Mouse (Mus musculus) effector memory CD4-positive, alpha-beta T cell, adult 5 months (primary cell): ENCODE results near the gene Slc38a3. TPM values are rescaled to one million over a fixed set of nuclear protein-coding genes. Genes with fewer than 3 reads are reported as not detected.

Source experiments
- polyA plus RNA-seq: library from polyadenylated mRNA; unstranded; fragments of 100-300 nt; shearing (Covaris generic); gene quantifications from one replicate; pipeline ENCODE4 v1.2.1, GENCODE M21; 2017

Slc38a3 gene
- polyA plus RNA-seq, result 1.6 TPM

DNA sequence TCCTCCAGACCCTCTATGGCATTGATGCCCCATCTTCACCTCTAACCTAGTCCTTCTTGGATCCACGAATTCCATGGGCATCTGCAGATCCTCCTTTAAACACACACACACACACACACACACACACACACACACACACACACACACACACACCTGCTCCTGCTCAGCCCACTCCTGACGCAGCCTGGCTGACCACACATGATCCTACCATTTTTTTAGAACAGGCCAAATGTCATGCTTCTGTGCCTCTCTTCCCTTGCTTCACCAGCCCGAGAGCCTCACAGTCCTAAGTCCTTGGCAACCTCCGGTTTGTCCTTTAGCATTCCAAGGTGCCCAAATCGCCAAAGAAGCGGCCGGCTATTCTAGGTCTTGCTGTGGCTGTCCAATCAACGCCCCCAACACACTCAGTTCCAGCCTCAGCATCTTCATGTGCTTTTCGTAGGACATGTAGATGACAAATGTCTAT lies at the start of gene Slc38a3:
Gene Slc38a3, minus strand, starts transcription at position 51 of the 466 bp plus-strand sequence.

DNA sequence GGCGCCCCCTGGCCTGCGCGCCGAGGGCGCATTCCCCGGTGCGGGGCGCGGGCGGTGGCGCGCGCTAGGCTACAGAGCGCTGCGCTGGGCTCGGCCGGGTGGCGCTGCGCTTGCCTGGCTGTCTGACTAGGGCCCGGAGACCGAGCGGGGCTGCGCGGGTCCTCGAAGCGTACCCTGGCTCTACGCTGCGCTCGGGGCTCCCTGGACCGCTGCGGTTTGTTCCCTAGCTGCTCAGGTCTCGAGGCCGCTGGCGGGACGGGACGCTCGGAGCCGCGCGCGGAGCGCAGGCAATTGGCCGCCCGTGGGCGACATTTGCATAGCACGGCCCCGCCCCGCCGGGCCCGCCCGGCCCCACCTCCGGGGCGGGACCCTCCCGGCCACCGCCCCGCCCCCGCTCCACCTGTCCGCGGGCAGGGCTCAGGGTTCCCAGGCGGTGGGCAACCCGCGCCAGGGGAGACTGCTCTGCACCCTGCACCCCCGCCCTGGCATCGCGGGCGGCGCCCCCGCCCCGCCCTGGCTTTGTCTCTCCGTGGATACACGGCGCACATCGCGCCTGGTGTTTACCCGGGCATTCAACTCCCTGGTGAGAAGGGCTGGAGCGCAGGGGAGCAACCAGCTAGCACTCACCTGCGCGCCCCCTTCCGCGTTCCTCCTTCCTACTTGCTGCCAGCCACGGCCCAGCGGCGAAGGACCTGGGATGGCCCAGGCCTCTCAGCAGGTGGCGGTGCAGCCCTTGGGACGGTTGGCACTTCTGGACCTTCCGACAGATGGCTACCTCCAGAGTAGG lies 40.6 kb upstream of the Slc38a3 start, which contains the start of gene Sema3f:
Gene Sema3f, minus strand, starts transcription at position 779 of the 787 bp plus-strand sequence.

DNA sequence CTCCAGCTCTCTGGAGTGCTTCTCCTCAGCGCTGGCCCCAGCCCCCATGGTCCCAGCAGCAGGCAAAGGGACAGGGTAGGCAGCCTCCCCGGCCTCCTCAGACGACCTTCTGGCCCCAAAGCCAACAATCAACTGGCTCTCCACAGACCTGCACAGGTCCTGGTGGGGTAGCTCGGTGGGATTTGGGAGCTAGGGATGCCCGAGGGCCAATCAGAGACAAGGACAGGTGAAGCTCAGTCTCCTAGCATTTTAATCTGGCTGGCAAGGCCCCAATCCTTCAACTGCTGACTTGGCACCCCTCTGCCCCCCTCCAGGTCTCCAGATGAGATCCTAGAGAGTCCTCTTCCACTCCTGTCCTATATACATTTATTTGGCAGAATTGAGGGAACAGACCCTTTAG lies 10.2 kb upstream of the Slc38a3 start, which contains the start of gene Gnat1:
Gene Gnat1, minus strand, starts transcription at position 212 of the 400 bp plus-strand sequence.

DNA sequence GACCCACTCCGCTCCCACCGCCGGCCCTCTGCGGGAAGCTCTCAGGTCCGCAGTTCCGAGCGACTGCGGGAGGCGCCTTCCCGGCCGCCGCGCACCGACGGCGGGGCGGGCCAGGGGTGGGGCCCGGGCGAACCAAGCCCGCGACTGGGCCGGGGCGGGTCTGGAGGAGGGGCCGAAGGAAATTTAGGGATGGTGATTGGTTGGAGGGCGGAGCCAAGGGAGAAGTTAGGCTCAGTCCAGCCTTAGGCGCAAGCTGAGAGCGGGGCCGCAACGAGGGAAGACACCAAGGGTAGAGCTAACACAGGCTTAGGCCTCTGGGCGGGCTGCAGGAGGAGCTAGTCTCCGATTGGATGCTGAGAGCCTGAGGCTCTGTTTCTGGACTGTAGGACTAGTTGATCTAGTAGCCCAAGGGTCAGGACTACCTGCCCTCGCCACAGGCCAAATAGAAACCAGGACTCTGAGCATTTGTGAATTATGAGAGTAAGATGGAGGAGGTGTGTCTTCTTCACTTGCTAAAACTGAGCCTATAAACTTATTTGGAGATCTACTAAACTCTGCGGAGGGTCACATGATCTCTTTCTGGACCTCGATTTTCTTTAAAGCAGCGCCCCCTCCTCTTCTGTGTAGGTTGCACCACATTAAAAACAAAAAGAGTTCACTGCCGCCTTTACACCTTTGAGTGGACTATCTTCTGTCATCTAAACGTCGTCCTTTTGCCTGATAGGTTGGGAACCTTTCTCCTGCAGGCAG lies 33.9 kb downstream of the Slc38a3 start, which contains the start of gene Gnai2:
Gene Gnai2, minus strand, starts transcription at position 89 of the 750 bp plus-strand sequence.

DNA sequence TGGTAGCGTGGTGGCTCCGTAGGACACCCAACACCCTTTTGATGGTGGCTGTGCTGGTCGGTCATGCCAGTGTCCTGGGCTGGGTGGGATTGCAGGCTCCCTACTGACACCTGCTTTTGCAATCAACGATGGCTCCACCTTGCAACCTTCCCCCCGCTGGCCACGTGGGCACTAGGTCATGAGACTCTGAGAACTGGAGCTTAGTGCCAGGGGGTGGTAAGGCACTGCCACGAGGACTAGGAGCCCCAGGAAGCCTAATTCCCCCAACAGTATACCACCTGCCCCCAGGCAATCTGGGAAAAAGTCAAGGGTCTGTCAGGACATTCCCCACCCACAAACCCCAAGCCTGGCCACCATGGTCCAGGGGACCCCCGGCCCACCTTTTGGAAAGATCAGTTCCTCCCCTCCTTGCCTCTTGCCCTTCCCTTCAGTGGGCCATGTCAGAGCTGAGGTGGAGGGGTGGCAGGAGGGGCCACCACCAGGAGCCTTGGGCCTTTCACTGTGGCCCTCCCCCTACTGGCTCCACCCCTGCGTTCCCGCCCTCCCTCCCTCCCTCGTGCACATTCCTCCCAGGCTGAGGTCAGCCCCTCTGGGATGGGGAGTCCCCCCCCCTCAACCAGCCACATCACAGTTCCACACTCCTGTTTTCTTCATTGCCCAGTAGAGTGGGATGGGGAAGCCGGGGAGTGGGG lies 60.4 kb downstream of the Slc38a3 start, which contains the start of gene Sema3b:
Gene Sema3b, minus strand, starts transcription at position 489 of the 692 bp plus-strand sequence.

Other genes starting within 250 kb of the Slc38a3 start
- 55.2 TPM for gene Tmem115, start 135.6 kb downstream of the Slc38a3 start, polyA plus RNA-seq
- gene Cyb561d2, start 127.3 kb downstream of the Slc38a3 start, polyA plus RNA-seq, result 27.9 TPM
- gene Nprl2, start 127.3 kb downstream of the Slc38a3 start, polyA plus RNA-seq, result 47.6 TPM
- gene Zmynd10, start 122.2 kb downstream of the Slc38a3 start, polyA plus RNA-seq, result 3.1 TPM
- gene Rassf1, start 118.0 kb downstream of the Slc38a3 start, polyA plus RNA-seq, result 165 TPM
- 39.7 TPM for gene Tusc2, start 106.3 kb downstream of the Slc38a3 start, polyA plus RNA-seq
- 3.9 TPM for gene Hyal2, start 101.6 kb downstream of the Slc38a3 start, polyA plus RNA-seq
- gene Hyal1, start 92.6 kb downstream of the Slc38a3 start, polyA plus RNA-seq, result 1.8 TPM
- gene Naa80, start 90.6 kb downstream of the Slc38a3 start, polyA plus RNA-seq, result 11.1 TPM
- gene Hyal3, start 88.7 kb downstream of the Slc38a3 start, polyA plus RNA-seq, result 0.35 TPM
- gene Ifrd2, start 81.9 kb downstream of the Slc38a3 start, polyA plus RNA-seq, result 17.4 TPM
- not detected for gene Sema3b, start 60.3 kb downstream of the Slc38a3 start, polyA plus RNA-seq
- gene Gnai2, start 34.2 kb downstream of the Slc38a3 start, polyA plus RNA-seq, result 638 TPM
- gene Gnat1, start 10.2 kb upstream of the Slc38a3 start, polyA plus RNA-seq, result 9.1 TPM
- gene Sema3f, start 40.9 kb upstream of the Slc38a3 start, polyA plus RNA-seq, result 0.22 TPM
- gene Rbm5, start 101.5 kb upstream of the Slc38a3 start, polyA plus RNA-seq, result 306 TPM
- gene Rbm6, start 203.7 kb upstream of the Slc38a3 start, polyA plus RNA-seq, result 110 TPM
- gene Mon1a, start 218.6 kb upstream of the Slc38a3 start, polyA plus RNA-seq, result 19.9 TPM
- gene Mst1r, start 237.3 kb upstream of the Slc38a3 start, polyA plus RNA-seq, result not detected